In the genomic region with DNA sequence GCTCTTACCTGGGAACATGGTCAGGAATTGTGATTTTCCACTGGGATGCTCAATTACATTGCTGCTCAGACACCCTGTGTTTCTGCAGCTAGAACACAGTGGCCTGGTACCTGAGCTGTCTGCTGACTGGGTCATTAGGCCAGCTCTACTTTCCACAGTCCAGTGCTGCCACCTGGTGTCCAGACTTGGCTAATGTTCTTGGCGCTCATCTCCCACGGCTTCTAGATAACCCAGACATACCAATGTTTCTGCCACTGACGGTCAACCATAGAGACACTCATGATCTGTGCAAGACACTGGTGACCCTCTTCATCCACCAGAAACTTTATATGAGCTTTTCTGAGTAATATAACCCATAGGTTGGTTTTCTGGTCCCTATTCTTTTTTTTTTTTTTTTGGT, we compare ENCODE assay signal across 8 mouse cellular contexts.
A peak's percentile ranks its signal among the peaks of the same experiment; 100 is the strongest.
DNase-seq lines count a peak whose midpoint lies in the region; ATAC-seq lines count a peak whose summit lies in the region.

No protein-coding gene starts in this region.

- H3K9me3 ChIP-seq in intestine, embryonic 14.5 days (ENCODE audit: control insufficient read depth, low read length) = no peaks in the 10 kb centered on the region
- H3K9me3 ChIP-seq in intestine, embryonic 16.5 days (ENCODE audit: control insufficient read depth, low read length) = no peaks in the 10 kb centered on the region
- H3K9me3 ChIP-seq in limb, embryonic 13.5 days = no peaks in the 10 kb centered on the region
- H3K9me3 ChIP-seq in neural tube, embryonic 11.5 days (ENCODE audit: control insufficient read depth, low read length) = no peaks in the 10 kb centered on the region

- H3K4me3 ChIP-seq in intestine, embryonic 14.5 days (ENCODE audit: low read depth, low read length) = no peak overlapping the region
- H3K4me3 ChIP-seq in intestine, embryonic 16.5 days (ENCODE audit: low read length) = no peak overlapping the region
- no peak overlapping the region for H3K4me3 ChIP-seq in limb, embryonic 13.5 days
- no peak overlapping the region for H3K4me3 ChIP-seq in neural tube, embryonic 11.5 days (ENCODE audit: low read depth, low read length)

- no peak overlapping the region for H3K27ac ChIP-seq in intestine, embryonic 14.5 days (ENCODE audit: low read depth)
- H3K27ac ChIP-seq in intestine, embryonic 16.5 days (ENCODE audit: low read length) = no peak overlapping the region
- H3K27ac ChIP-seq in limb, embryonic 13.5 days = no peak overlapping the region
- no peak overlapping the region for H3K27ac ChIP-seq in neural tube, embryonic 11.5 days (ENCODE audit: low read depth, low read length)

- peak; percentile 43; the same call in 1 of the 2 replicates for ATAC-seq in intestine, embryonic 14.5 days (replicated peaks; ENCODE audit: low FRiP score, low TSS enrichment, low read depth)
- ATAC-seq in intestine, embryonic 16.5 days = no peak
- peak; percentile 40; the same call in 1 of the 2 replicates for ATAC-seq in limb, embryonic 13.5 days (ENCODE audit: low FRiP score, low read depth)
- no peak for ATAC-seq in neural tube, embryonic 11.5 days (ENCODE audit: insufficient read depth, low FRiP score, low TSS enrichment)

- peak; percentile 90 for DNase-seq in intestine, embryonic 14.5 days (ENCODE audit: low spot score)
- peak; percentile 56 for DNase-seq in cerebellum, adult 9-11 months
- DNase-seq in frontal cortex, postnatal 36 days (ENCODE audit: low spot score in 2 of 2) = peak; percentile 74 to 78
- DNase-seq in kidney, adult 9 months = peak; percentile 76
- DNase-seq in neural tube, embryonic 11.5 days (ENCODE audit: low spot score) = peak; percentile 87
- DNase-seq in testis, postnatal 10 days (ENCODE audit: low spot score) = peak; percentile 89

- H3K36me3 ChIP-seq in intestine, embryonic 14.5 days (ENCODE audit: control insufficient read depth, insufficient read depth, low read length) = no peaks in the 10 kb centered on the region
- no peaks in the 10 kb centered on the region for H3K36me3 ChIP-seq in intestine, embryonic 16.5 days (ENCODE audit: control insufficient read depth, insufficient read depth, low read length)
- H3K36me3 ChIP-seq in limb, embryonic 13.5 days = no peaks in the 10 kb centered on the region
- no peaks in the 10 kb centered on the region for H3K36me3 ChIP-seq in neural tube, embryonic 11.5 days (ENCODE audit: control insufficient read depth, insufficient read depth, low read length)

- no peak overlapping the region for H3K9ac ChIP-seq in intestine, embryonic 14.5 days (ENCODE audit: low read length)
- no peak overlapping the region for H3K9ac ChIP-seq in intestine, embryonic 16.5 days (ENCODE audit: low read depth, low read length)
- no peak overlapping the region for H3K9ac ChIP-seq in limb, embryonic 13.5 days
- no peak overlapping the region for H3K9ac ChIP-seq in neural tube, embryonic 11.5 days (ENCODE audit: low read length)

- no peak overlapping the region for H3K4me2 ChIP-seq in intestine, embryonic 14.5 days (ENCODE audit: low read length)
- H3K4me2 ChIP-seq in intestine, embryonic 16.5 days (ENCODE audit: low read depth, low read length) = no peak overlapping the region
- H3K4me2 ChIP-seq in limb, embryonic 13.5 days (replicated peaks) = no peak overlapping the region
- H3K4me2 ChIP-seq in neural tube, embryonic 11.5 days (ENCODE audit: low read depth) = no peak overlapping the region

- 7% methylated on average over 3 of the region's 3 CpGs for WGBS in intestine, embryonic 14.5 days
- 10% methylated on average over 3 of the region's 3 CpGs for WGBS in intestine, embryonic 16.5 days
- 15% methylated on average over 3 of the region's 3 CpGs for WGBS in limb, embryonic 13.5 days
- 25% methylated on average over 3 of the region's 3 CpGs for whole genome bisulfite sequencing in neural tube, embryonic 11.5 days

- no peaks in the 10 kb centered on the region for H3K4me1 ChIP-seq in intestine, embryonic 14.5 days (replicated peaks; ENCODE audit: control insufficient read depth, insufficient read depth, low read length)
- H3K4me1 ChIP-seq in intestine, embryonic 16.5 days (ENCODE audit: control insufficient read depth, insufficient read depth, low read length) = no peaks in the 10 kb centered on the region
- H3K4me1 ChIP-seq in limb, embryonic 13.5 days = no peaks in the 10 kb centered on the region
- H3K4me1 ChIP-seq in neural tube, embryonic 11.5 days (ENCODE audit: control insufficient read depth, insufficient read depth, low read length) = no peaks in the 10 kb centered on the region

- no peaks in the 10 kb centered on the region for H3K27me3 ChIP-seq in intestine, embryonic 14.5 days (replicated peaks; ENCODE audit: control insufficient read depth, insufficient read depth, low read length)
- no peaks in the 10 kb centered on the region for H3K27me3 ChIP-seq in intestine, embryonic 16.5 days (replicated peaks; ENCODE audit: control insufficient read depth, insufficient read depth, low read length)
- no peaks in the 10 kb centered on the region for H3K27me3 ChIP-seq in limb, embryonic 13.5 days
- no peaks in the 10 kb centered on the region for H3K27me3 ChIP-seq in neural tube, embryonic 11.5 days (ENCODE audit: control insufficient read depth, insufficient read depth, low read length)

Comparison
In these comparisons a context has a peak if more than half of its experiments do, and no peak if none do; other contexts are left out.
1. ATAC-seq: peak in intestine, embryonic 14.5 days (single experiment) and limb, embryonic 13.5 days (single experiment); none in intestine, embryonic 16.5 days (single experiment) and neural tube, embryonic 11.5 days (single experiment).
2. Peak in every context shown above with its lines, with median percentiles within 50 percentile points of each other: DNase-seq.